Mouse (Mus musculus): ENCODE results near the gene Slfn4. TPM values are rescaled to one million over a fixed set of nuclear protein-coding genes. Genes with fewer than 3 reads are reported as not detected.

Gene Slfn4
- polyA plus RNA-seq, 1 experiment from 2014 or later: not detected

DNA sequence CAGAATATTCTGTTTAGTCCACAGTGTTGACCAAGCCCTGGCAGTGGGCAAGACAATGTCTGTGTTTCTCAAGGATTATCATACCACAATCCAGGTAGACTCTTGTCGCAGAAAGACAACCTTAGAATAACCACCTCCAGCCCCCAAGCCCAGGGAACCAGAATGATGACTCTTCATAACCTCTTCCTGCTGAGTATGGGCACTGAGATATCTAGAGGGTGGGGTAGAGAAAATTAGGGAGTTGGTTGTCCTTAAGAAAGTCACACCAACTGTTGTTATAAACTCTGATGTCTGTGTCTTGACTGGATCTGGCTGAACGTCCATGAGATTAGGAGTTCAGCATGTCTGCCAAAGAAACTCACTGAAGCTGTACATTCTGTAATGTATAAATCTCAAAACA, 63.4 kb downstream of the Slfn4 start:
- no peaks in the 10 kb centered on the region for H3K9me3 ChIP-seq (ENCODE audit: control insufficient read depth, low read length)
- no peaks in the 10 kb centered on the region for H3K4me1 ChIP-seq (ENCODE audit: control insufficient read depth, insufficient read depth, low read length)
- no peak overlapping the region for H3K27ac ChIP-seq (ENCODE audit: low read depth, low read length)
- no peak overlapping the region for H3K4me3 ChIP-seq (ENCODE audit: low read depth, low read length)
- no peaks in the 10 kb centered on the region for H3K36me3 ChIP-seq (ENCODE audit: control insufficient read depth, insufficient read depth, low read length)
- DNase-seq (ENCODE audit: low spot score): no peak
- H3K4me2 ChIP-seq (ENCODE audit: low read depth): no peak overlapping the region
- no peak for ATAC-seq (ENCODE audit: insufficient read depth, low FRiP score, low TSS enrichment)
- WGBS: 87% methylated on average over 2 of the region's 2 CpGs
- H3K27me3 ChIP-seq (ENCODE audit: control insufficient read depth, insufficient read depth, low read length): no peaks in the 10 kb centered on the region
- H3K9ac ChIP-seq (ENCODE audit: low read length): no peak overlapping the region

- no peaks in the 10 kb centered on the region for H3K36me3 ChIP-seq (ENCODE audit: control insufficient read depth, insufficient read depth, low read length)
- no peaks in the 10 kb centered on the region for H3K27me3 ChIP-seq (ENCODE audit: control insufficient read depth, insufficient read depth, low read length)
- H3K4me2 ChIP-seq (ENCODE audit: low read depth): no peak overlapping the region
- H3K4me1 ChIP-seq (ENCODE audit: control insufficient read depth, insufficient read depth, low read length): no peaks in the 10 kb centered on the region
- H3K27ac ChIP-seq (ENCODE audit: low read depth, low read length): no peak overlapping the region
- no peak overlapping the region for H3K4me3 ChIP-seq (ENCODE audit: low read depth, low read length)
- 20% methylated on average over 2 of the region's 2 CpGs for WGBS
- H3K9me3 ChIP-seq (ENCODE audit: control insufficient read depth, low read length): no peaks in the 10 kb centered on the region
- no peak overlapping the region for H3K9ac ChIP-seq (ENCODE audit: low read length)
- ATAC-seq (ENCODE audit: insufficient read depth, low FRiP score, low TSS enrichment): no peak
- no peak for DNase-seq (ENCODE audit: low spot score)
These were observed 64.8 kb downstream of the Slfn4 start for GRCm38 (mm10) chr11:83239811-83240210.

Other genes starting within 250 kb of the Slfn4 start
- 0.74 and 0.86 TPM in 2 replicates for gene Slfn5, start 223.8 kb upstream of the Slfn4 start, polyA plus RNA-seq (2014; fragmentation: Nextera tagmentation; extraction: Ambion mirVana)
- gene Slfn9, start 183.4 kb upstream of the Slfn4 start, polyA plus RNA-seq (2014; fragmentation: Nextera tagmentation; extraction: Ambion mirVana): 7.2 and 9.8 TPM in 2 replicates
- 0.14 and 0.19 TPM in 2 replicates for gene Slfn8, start 154.4 kb upstream of the Slfn4 start, polyA plus RNA-seq (2014; fragmentation: Nextera tagmentation; extraction: Ambion mirVana)
- gene Slfn2, start 110.1 kb upstream of the Slfn4 start, polyA plus RNA-seq (2014; fragmentation: Nextera tagmentation; extraction: Ambion mirVana): 1.4 and 1.5 TPM in 2 replicates
- gene Slfn1, start 58.3 kb upstream of the Slfn4 start, polyA plus RNA-seq (2014; fragmentation: Nextera tagmentation; extraction: Ambion mirVana): not detected in 2 replicates
- gene Slfn3, start 16.1 kb downstream of the Slfn4 start, polyA plus RNA-seq (2014; fragmentation: Nextera tagmentation; extraction: Ambion mirVana): not detected in 2 replicates
- 0.82 and 1.1 TPM in 2 replicates for gene Slfn14, start 111.5 kb downstream of the Slfn4 start, polyA plus RNA-seq (2014; fragmentation: Nextera tagmentation; extraction: Ambion mirVana)
- gene Ap2b1, start 123.8 kb downstream of the Slfn4 start, polyA plus RNA-seq (2014; fragmentation: Nextera tagmentation; extraction: Ambion mirVana): 134 and 137 TPM in 2 replicates
- gene Pex12, start 127.4 kb downstream of the Slfn4 start, polyA plus RNA-seq (2014; fragmentation: Nextera tagmentation; extraction: Ambion mirVana): 17.0 and 17.9 TPM in 2 replicates
- gene Rasl10b, start 234.0 kb downstream of the Slfn4 start, polyA plus RNA-seq (2014; fragmentation: Nextera tagmentation; extraction: Ambion mirVana): 7.0 and 7.2 TPM in 2 replicates